Mouse (Mus musculus): ENCODE results near the gene Ip6k1.

GRCm38 (mm10) chr9:108002778-108003530 is 653 bp downstream of the Ip6k1 start:
- TF ChIP-seq POLR2A (IDR thresholded peaks at IDR 0.05; ENCODE audit: insufficient read length, low read depth), result no peak
- TF ChIP-seq MAX (IDR thresholded peaks at IDR 0.05; ENCODE audit: low read depth), result no peak
- no peak for TF ChIP-seq POLR2AphosphoS2 (IDR thresholded peaks at IDR 0.05; ENCODE audit: insufficient read length, low read depth)

Measured in myocyte (in vitro differentiated cells).